Mouse (Mus musculus) left cerebral cortex, postnatal 36 days (tissue): ENCODE measurements at regions not wholly inside any gene's neighbourhood (a gene's known extent, or its start where the extent isn't known, plus 50 kb on each side); places are given as distances from the start of the nearest gene placed in this dataset.

Experiments used
- DNase-seq, 2 experiments: peaks; one replicate each; pipeline ENCODE4 v3.0.0; 2021 to 2022; ENCODE audit warnings: low spot score in 2 of 2, mixed read lengths in 1 of 2
- intact Hi-C: fragments of 180-260 bp; cut with DNase I; formaldehyde crosslinking; loops from one replicate; pipeline ENCODE4 v1.15.1; 2025

DNA sequence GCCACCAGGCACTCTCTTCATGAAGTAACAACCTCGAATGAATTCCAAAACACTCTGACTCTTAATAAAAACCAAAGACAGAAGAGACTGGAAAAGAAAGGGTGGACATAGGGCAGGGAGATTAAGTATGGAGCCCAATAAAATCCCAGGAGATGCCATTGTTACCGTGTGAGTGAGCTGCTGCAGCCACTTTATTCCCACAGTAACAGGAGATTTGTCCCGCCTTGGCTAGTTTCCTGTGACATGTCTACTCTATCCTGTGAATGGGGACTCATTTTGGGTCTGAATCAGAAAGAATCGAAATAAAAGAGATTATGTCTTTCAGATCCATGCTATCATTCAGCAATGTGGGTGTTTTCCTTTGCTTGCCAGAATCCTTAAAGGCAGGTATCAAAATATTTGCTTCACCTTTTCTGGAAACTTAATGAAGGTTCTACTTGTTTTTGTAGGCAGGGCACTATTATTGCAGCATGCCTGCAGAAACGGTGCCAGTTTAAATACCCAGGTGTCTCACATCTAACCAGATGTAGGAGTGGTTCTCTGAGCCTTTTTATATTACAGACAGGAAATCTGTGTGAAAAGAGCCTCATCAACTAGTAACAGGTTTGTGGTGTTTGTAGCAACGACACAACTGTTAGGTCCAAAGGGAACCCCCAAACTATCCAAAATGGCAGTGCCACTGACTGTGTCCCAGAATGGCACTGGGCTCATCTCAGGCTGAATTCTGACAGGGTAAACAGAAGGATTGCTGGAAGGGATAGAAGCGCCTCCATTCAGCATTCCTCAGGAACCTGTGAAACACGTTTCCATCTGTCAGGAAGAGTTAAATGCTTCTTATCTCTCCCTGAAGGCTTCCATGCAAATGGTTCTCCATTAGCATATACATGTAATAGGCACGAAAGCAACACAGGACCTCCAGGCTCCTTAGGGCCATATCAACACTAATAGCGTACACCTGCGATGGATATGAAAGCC is 55.5 kb upstream of the Chd2 start:
- DNase-seq = no peak
- intact Hi-C loops = no loop called here

DNA sequence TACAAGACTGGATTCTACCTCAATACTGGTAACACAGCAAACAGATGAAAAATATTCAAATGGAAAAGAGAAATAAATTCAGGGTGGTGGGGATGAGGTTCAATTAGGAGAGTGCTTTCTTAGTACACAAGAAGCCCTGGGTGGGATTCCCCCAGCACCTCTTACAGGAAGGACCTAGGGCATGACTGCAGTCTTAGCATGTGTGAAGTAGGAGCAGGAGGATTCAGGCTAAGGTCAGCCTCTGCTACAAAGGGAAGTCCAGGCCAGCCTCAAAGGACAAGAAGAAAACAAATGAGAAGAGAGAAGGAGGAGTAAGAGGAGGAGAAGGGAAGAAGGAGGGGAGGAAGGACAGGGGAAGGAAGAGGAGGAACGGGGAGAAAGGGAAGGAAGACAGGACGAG is 54.8 kb upstream of the Chd2 start:
- intact Hi-C loops = no loop called here
- no peak for DNase-seq

DNA sequence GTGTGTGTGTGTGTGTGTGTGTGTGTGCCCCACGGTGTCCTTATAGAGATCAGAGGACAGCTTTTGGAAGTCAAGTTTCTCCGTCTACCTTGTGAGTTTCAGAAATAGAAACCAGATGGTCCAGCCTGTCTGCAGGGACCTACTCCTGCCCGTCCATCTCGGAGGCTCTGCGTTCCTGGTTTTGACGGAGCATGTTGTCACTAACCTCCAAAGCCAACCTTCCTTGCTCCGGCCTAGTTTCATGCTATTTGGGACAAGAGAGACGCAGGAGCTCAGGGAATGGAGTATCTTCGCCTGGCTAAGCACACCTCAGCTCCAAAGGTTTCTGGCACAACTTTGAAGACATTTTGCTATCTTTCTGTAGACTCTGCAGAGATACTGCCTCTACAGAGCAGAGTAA is 54.2 kb upstream of the Chd2 start:
- intact Hi-C loops = no loop called here
- no peak for DNase-seq

DNA sequence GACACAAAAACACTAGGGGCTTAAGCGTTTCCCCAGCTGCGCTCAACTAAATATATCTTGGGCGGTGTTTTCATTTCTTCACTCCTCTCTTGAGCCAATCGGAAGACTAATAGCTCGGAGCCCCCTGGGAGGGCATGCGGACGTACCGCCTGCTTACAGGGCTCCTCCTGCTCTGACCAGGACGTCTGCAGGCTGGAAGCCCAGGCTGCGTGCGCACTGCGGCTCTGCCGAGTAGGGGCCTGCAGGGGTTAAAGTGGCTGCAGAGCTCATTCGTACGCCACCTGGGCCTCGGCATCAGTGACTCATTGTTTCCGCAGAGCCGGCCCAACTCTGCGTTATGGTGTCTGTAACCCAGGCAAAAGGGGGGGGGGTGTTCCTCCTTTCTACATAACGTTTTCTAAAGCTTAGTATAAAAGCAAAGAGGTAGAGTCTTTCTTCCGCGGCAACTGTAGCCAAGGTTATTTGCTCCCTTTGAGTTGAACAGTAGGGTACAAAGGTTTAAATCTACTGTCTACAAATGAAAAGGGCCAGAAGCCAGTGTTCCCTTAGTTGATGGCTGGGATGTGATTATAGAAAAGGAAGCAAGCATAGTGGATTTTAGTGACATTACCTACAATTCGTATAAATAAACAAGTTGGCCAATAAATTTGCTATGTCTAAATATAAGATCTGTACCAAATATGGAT is 53.7 kb upstream of the Chd2 start:
- intact Hi-C loops = no loop called here
- DNase-seq = peak; percentile 80 to 82

DNA sequence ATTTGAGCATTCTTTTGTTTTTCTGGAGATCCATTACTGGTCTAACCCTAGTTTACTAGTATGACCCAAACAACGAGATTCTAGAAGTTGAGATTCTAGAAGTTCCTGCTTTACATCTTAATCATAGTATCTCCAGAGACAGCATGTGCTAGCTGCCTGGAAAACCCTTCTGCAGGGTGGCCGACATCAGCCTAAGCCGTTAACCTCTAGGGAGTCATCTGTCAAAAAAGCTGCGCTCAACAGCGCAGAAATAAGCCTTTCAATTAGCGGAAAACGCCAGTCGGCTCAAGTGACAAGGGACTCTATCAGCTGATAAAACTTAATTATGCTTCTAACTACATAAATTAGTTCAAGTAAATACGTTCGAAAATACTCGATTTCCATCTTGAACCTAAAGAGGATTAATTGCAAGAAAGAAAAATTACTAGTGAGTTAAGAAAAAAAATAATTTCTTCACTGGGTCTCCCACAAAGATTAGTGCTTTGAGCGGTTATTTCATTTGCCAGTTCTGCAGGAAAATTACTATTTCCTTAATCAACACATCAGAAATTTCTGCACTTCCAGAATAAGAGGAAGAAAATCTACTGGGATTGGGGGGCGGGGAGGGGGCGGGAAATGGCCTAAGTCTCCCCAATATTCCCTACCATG is 53.0 kb upstream of the Chd2 start:
- intact Hi-C loops = loop anchor here (5.0 kb wide), 1 partner anchor 37 kb away; no protein-coding TSS in a partner anchor
- DNase-seq = no peak

DNA sequence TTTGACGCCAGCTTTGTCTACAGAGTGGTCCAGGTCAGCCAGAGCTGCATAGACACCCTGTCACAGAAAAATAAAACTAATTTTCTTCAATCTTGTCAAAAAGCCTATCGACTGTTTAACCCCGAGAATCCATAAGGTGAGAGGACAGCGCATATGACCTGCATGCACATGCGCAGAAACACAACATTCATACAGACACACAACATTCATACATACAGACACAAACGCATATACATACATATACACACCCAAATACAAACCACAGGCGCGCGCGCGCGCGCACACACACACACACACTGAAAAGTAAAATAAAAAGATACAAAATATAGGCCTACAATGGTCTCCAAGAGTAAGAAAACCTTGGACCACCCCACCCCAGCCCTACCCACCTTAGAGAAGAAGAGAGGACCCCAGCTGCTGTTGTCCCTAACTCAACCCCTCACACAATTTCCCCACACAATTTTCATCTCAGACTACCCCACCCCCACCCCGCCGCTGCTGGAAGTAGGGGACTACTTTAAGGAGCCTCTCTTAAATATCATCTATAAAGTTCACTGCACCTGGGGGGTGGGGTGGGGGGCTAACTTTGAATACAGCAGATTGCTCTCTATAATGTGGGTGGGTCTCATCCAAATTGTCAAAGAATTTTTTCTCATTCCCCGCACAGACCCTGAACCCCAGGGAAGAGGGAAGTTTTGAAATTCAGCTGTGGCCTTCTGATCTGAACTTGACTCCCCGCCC is 52.2 kb upstream of the Chd2 start:
- intact Hi-C loops = loop anchor here (5.0 kb wide), 1 partner anchor 37 kb away; no protein-coding TSS in a partner anchor
- no peak for DNase-seq

DNA sequence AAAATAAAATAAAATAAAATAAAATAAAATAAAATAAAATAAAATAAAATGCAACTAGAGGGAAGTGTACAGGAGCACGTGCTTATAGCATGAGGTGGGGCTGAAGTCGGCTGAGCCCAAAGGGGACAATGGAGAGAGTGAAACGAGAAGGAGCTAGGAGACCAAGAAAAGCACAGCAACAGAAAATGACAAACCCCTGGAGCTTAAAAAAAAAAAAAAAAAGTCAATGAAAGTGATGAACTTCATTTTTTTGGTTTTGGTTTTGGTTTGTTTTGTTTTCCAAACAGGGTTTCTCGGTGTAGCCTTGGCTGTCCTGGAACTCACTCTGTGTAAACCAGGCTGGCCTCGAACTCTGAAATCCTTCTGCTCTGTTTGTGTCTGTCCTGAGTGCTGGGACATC is 51.2 kb upstream of the Chd2 start:
- DNase-seq = no peak
- intact Hi-C loops = loop anchor here (5.0 kb wide), 1 partner anchor 36 kb away; no protein-coding TSS in a partner anchor
